Mouse (Mus musculus) spleen, postnatal 14 days (tissue): Measurements from ENCODE around the gene Mia.
A peak's percentile ranks its signal among the peaks of the same experiment; 100 is the strongest.

Source experiments
- DNase-seq, 2 experiments: peaks; one replicate each; pipeline ENCODE4 v3.0.0; 2021 to 2022; ENCODE audit warnings: low spot score in 2 of 2

Mia gene

DNA sequence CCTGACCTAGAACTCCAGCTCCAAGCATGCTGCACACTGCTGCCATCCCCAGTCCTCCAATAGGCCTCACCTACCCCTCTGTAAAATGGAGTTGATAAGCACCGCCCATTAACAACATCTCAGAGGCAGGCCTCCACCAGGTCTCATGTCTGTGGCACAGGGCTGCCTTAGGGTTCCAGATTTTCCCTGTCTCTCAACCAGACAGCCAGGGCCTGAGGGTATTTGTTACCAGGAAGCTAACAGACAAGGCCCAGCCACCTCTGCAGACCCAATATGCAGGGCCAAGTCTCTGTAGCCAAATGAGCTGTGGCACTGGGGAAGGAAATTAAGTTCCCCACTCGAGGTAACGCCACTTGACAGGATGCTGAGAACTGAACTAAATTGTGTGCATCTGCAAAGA is 20.0 kb downstream of the Mia start:
- no peak for DNase-seq

DNA sequence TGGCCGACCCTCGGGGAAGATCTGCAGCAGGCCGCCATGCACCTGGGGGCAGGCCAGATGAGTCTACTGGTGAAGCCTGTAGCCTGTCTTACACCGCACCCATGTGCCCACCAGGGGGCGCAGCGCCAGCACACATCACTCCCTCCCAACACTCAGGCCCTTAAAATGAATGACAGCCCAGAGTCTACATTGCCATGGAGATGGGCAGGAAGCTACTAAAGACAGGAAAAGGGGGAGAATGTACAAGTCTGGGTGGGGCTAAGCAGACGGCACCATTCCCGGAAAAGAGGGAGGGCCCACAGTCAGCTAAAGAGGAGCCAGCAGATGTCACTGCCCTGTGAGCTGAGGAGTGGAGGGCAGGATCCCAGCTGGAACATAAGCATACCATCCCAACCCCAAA is 21.1 kb downstream of the Mia start:
- DNase-seq: peak; percentile 69 to 81

DNA sequence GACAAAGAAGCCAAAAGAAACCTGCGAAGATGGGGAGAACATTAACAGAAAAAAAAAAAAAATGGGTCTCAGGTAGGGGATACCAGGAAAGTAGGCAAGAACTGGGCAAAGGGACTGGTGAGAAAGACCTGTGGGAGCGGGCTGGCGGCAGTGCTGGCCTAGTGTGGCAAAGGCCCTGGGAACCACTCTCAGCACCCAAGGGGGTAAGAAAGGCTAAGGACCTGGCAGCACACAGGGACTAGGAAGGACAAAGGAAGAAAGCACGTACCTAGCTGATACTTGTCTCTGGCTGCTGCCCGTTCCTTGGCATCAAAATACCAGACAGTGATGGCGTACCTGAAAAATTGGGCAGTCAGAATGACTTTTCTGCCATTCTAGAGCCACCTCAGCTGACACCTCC is 21.7 kb downstream of the Mia start:
- DNase-seq: no peak

DNA sequence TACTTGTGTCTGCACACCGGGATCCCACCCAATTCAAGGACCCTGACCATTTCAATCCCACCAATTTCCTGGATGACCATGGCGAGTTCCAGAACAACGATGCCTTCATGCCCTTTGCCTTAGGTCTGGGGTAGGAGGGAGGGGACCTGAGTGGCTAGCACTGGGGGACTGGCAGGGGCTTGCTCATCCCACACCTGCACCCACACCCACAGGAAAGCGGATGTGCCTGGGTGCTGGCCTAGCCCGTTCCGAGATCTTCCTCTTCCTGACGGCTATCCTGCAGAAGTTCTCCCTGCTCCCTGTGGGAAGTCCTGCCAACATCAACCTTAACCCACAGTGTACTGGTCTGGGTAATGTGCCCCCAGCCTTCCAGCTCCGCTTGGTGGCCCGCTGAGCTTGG is 22.8 kb downstream of the Mia start:
- no peak for DNase-seq

DNA sequence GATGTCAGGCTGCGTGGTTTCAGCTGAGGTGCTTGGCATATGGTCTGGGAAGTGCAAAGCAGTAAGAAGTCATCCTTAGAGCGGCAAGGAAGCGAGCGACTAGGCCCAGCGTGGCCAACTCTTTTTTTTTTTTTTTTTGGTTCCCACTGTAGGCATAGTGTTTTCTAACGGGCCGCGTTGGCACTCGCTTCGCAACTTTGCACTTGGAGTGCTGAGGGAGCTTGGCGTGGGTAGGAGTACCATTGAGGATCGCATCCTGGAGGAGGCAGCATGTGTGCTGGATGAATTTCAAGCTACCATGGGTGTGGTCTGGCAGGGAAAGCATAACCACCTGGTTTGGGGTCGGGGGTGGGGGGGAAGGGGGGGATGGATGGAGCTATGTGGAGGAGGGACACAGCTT is 25.0 kb downstream of the Mia start:
- no peak for DNase-seq

DNA sequence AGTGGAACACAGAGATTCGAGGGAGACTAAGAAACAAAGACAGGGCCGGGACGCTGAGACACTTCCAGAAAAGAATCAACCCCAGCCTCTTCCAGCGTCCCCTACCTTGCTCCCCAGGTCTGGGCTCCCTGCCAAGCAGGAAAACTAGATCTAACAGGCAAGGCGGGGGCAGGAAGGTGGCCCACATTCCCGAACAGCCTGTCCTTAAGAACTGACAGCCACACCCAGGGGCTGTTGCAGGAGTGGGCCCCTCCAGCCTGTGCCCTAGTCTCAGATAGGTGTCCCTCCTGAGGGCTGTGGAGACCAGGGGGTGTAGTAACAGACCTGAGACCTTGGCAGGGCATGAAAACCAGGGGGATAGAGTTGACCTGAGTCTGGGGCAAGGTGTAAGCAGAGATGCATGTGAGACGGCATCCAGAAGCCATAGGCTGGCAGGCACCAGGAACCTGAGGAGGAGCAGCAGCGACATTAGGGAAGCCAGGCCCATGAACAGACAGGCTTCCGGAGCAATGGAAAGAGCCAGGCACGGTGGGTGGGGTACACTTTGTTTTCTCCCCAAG is 27.7 kb downstream of the Mia start, which contains the start of gene Cyp2t4:
Gene Cyp2t4, plus strand, starts transcription at position 510 of the 560 bp plus-strand sequence.
- no peak for DNase-seq

DNA sequence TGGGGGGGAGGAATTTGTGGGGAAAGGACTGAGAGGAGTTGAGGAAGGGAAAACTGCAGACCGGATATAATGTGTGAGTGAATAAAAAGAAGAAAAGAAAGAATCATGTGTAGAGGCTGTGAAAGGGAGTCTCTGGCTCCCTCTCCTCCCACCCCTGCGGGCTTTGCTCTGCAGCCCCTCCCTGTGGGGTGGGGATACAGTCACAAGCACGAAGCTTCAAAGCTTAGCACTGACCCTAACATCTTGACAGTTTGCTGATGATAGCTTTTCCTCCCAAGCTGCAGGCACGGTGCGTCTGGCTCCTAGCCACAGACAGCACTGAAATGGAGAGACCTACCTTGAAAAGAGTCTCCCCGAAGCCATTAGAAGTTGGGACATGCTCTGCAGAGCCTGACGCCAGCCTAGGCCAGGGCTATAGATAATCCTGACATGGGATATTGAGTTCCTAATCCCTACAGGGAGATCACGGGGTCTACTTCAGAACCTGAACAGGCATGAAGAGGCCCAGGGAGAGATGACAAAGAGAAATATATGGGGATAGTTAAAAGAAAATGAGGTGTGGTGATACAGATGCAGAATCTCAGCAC is 44.5 kb downstream of the Mia start:
- DNase-seq: no peak

DNA sequence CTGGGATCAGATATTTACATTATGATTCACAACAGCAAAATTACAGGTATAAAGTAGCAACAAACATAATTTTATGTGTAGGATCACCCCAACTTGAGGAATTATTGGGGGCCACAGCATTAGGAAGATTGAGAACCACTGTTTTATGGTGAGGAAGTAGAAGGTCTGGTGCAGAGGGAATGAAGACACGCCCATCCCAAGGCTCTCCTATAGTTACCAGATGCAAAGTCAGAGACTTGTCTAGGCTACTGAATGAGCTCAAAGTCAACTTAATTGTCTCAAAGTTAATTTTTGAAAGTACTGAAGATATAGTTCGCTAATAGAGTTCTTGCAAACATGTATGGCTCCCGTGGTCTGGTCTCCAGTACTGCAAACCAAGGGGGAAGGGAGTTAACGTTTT is 47.2 kb downstream of the Mia start:
- DNase-seq: no peak

DNA sequence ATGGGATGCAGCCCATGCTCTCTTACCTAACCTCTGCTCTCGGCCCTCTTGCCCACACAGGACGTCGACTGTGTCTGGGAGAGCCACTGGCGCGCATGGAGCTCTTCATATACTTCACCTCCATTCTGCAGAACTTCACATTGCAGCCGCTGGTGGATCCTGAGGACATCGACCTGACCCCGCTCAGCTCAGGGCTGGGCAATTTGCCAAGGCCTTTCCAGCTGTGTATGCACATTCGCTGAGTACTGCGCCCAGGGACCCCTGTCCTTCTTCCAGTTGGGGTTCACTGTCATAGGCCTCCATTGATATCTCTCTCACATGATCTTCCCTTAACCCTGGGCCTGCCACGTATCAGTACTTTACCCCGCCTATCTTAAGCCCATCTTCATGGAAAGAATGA is 47.8 kb downstream of the Mia start:
- DNase-seq: no peak

DNA sequence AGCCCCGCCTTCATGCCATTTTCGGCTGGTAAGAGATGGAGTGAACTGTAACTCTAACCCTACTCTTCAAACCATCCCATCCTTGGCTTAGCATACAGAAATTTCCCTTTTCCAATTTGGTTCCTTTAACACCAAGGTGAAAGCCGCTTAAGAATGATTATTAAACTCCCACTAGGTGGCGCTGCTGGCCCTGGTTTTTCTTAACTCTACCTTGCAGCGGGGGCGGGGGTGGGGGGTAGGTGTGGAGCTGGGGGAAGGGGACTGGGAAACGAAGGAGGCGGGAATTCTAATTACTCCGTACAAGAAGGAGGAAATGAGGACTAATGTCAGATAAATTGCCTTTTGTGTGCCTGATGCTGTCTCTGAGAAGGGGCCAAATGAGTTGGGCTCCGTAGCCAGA is 48.4 kb downstream of the Mia start:
- peak in 1 of 2 experiments; percentile 10 for DNase-seq

DNA sequence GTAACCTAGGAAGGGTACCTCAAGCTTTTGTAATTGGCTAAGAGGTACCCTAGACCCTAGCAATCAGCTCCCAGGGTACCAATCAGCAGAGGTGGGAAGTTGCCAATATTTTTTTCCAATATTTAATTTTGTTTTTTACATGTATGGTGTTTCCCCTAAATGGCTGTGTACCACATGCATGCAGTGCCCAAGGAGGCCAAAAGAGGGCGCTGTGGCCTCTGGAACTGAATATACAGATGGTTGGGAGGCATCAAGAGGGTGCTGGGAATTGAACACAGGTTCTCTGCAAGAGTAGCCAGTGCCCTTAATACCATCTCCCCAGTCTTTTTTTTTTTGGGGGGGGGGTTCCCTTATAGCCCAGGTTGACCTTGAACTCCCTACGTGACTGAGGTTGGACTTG is 49.6 kb downstream of the Mia start:
- no peak for DNase-seq

DNA sequence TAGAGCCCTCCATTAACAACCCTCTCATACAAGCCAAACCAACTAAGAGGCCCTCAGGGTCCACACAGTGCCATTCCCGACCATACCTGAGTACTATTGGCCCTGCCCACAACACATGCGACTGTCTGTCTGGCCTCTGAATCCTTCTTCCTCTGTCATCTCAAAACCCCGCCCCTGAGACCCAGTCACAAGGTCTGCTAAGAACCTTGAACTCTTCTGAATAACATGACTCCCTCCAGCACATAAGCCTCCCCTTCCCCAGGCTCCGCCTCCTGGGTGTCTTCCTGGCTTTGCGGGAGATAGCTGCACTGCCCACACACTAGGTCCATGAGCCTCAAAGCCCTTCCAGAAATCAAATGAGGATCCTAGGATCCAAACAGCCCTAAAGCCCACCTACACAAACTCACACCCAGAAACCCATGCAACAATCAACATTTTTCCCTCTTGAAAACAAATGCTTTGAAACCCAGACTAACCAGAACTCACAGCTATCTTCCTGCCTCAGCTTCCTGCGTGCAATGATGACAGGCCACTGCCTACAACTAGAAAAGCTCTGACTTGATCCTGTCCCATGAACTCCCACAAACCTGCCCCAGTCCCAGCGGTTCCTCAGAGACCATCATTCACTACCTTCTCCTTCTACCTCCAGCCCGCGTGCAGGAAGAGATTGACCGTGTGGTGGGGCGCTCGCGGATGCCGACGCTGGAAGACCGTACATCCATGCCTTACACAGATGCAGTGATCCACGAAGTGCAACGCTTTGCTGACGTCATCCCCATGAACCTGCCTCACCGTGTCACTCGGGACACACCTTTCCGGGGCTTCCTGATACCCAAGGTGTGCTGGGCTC is 50.2 kb downstream of the Mia start:
- DNase-seq: no peak

DNA sequence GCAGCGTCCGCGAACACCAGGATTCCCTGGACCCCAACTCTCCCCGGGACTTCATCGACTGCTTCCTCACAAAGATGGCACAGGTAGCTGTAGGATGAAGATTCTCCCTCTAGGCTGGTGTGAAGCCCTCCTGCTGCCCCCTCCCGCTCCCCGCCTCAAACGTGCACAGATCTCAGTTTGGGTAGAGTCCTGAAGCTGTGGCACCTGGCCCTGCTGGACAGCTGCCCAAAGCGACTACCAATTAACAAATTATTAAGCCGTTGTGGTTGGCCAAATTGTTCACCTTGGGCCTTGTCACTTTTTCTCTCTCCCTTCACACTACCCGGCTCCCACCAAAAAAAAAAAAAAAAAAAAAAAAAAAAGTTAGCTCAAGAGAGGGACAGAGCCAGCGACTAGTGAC is 51.1 kb downstream of the Mia start:
- no peak for DNase-seq
